Mouse (Mus musculus): ENCODE results near the gene Wwc1.
"Not testable (repeated sequence)": the region's sequence is repeated elsewhere in the genome, so short reads cannot be mapped to it uniquely, and the experiment has no call there.

The Wwc1 gene

DNA sequence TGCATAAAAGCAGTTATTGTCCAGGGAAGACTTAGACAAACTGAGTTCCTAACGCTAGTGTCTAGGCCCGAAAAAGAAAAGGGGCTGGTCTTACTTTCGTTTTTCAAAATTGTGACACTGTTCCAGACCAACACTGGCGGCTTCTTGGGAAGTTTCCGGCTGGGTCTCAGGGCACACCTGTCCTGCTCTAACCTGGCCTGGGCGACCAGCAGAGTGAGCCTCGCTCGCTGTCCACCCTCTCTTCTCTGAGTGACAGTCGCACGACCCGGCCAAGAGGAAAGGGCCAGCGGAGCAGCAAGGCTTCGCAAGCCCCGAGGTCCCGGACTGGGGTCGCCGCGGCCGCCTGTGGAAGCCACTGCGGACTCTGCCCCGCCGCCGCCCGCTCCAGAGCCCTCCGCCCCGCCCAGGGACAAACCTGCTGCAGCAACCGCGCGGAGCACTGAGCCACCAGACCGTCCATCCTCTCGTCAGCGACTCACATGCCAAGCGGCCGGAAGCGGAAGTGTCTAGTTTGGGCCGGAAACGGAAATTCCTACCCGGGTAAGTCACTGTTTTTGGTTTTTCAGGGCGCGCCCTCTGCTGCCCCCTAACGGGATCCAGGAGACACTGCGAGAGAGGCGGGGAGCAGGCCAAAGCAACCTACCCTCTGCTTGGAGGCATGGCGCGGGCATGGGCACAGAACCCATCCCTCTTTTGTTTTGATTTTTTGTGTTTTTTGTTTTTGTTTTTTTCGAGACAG, 146.1 kb downstream of the Wwc1 start, which contains the start of gene Rars:
Rars (minus strand) TSS at position 485 of the 739 bp plus-strand sequence.
- peak; percentile 91 for DNase-seq

DNA sequence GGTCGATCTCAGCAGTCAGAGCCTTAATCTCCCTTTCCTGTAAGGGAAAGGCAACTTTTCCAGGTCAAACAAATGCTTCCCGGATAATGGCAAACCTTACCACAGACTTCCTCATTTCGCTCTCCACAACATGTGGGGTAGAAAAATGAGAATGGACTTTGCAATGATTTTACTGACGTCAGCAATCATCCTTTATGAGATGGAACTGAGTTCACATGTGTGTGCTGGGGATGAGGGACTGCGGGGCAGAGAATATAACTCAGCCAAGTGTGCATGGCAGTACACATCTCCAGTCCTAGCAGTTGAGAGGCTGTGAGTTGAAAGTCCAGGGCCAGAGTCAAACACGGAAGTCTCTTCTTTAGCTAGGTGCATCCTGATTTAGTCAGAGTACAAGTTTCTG, 147.1 kb downstream of the Wwc1 start:
- DNase-seq, result no peak

DNA sequence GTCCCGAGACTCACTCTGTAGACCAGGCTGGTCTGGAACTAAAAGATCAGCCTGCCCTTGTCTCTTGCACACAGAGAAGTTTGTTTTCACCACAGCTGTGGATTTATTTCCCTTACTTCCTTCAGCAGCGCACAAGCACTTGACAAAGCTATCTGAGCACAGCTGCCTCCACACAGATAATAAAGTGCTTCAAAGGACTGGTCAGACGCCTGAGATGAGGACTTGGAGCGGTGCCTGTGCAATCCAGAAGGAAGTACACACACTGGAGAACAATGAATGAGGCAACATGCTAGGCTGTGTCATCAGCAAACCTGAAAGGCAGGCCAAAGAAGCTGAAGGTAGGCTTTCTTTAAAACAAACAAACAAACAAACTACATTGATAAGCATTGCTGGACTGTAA, 148.2 kb downstream of the Wwc1 start:
- no peak for DNase-seq

DNA sequence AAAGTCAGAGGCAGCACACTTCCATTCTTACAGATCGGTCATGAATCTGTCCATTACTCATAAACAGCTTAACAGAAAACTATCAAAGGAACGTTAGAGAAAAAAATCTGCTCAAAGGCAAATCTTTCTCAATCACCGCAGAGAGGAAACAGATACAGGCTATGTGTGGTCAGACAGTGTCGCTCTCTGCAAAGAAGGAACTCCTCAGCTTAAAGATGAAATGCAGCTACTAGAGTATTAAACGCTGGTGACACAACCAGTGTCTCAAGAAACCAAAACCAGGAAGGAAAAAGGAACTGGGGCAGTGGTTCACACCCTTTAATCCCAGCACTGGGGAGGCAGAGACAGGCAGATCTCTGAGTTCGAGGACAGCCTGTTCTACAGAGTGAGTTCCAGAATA, 152.6 kb downstream of the Wwc1 start:
- no peak for DNase-seq

DNA sequence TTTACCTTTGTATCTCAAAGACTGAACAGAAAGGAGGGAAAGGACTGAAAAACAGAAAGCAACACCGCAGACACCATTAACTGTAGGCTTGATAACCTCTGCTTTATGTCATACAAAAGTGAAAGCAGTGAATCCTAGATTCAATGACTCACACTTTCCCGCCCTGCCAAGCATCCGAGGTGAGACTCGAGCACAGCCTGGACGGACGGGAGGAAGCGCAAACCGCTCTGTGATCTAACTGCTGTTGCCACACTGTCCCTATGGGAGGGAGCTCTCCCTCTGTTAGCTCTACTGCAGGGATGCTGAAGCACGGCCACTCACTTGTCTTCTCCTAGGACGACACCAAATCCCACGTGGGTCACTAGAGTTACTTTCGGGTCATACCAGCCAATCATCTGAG, 164.0 kb downstream of the Wwc1 start:
- DNase-seq, result no peak

DNA sequence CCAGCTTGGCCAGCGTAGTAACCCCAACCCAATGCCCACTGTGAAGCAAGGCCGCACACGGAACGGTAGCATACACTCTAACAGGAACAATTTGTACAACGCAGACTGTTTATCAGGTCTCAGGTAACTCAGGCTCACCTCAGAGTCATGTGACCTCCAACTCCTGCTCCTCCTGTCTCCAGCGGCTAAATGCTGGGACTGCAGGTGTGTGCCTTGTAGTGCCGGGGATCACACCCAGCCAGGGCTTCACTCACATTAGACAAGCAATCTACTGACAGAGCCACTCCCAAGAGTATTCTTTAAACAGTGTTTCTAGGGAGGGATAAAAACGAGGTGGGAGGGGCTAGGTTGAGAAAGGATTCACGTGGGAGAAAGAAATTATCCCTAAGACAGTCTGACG, 168.9 kb downstream of the Wwc1 start:
- no peak for DNase-seq

DNA sequence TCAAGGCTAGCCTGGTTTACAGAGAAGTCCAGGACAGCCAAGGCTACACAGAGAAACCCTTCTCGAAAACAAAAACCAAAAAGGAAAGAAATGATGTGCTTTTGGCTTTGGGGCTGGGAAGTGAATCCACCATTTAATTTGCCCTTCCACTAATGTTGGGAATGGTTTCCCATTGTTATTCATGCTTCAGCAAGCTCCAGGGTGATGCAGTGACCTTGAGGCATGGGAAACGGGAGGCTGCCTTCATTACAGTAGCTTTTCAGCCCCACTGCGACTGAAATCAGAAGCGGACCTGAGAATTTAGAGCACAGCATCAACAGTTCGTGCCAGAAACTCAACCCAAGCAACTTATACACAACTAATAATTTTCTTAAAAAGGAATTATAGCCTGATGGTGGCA, 179.0 kb downstream of the Wwc1 start:
- DNase-seq, result no peak

DNA sequence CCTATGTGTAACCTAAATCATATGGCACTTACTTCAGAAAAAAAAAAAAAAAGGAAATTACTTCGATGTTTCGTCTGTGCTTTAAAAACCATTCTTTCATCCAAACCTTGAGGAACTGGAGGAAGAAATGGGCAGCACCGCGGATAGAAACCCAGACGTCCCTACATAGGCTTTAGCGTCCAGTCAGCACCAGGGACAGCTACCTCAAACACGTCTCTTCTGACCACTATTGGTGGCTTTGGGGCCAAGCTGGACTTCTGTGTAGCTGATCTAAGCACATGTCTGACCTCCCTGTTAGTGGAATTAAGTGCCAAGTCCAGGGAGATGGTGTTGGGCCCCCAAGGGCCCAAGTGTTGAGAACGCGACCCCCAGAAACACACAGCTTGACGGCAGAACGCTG, 181.5 kb downstream of the Wwc1 start, which contains the start of gene Fbll1:
Fbll1 (minus strand) TSS at position 11 of the 400 bp plus-strand sequence.
- DNase-seq, result no peak

DNA sequence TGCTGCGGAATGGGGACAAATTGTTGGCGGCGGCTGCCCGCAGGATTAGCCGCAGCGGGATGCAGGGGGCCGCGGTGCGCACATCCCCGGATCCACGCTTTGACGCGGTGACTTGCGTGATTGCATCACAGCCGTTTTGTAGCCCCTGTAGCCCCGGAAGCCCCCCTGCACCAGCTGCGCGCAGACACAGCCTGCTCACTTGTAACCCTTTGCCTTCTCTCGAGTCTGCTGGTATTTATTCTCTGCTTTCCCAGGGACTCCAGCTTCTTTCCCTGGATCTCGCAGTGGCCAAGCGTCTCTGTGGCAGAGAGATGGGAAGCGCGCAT, 181.9 kb downstream of the Wwc1 start:
- peak; percentile 5 to 20 for DNase-seq

DNA sequence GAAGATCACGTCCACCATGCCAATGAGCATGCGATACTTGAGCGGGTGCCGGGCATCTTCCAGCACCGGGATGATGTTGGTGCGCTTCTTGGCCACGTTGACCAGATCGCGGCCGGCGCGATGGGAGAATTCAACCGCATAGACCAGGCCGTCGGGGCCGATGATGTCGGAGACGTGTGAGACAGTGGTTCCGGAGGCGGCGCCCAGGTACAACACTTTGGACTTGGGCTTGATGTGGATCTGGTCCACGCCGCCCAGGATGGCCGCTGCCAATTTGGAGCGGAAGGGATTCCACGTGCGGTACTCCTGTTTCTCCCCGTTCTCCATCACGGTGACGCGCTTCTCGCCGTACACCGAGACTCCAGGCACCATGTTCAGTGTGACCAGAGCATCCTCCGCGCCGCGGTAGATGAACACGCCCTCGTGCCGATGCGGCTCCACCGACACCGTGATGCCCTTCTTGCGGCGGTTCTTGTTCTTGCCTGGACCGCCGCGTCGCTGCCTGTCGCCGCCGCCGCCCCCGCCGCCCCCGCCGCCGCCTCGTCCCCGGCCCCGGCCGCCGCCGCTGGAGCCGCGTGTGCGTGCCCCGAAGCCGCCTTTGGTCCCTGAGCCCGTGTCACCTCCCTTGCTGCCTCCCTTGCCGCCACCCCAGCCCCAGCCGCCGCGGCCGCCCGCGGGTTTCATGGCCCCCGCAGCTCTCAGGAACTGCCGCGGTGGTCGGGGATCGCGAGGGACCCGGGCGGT, 182.4 kb downstream of the Wwc1 start:
- DNase-seq, result no peak

DNA sequence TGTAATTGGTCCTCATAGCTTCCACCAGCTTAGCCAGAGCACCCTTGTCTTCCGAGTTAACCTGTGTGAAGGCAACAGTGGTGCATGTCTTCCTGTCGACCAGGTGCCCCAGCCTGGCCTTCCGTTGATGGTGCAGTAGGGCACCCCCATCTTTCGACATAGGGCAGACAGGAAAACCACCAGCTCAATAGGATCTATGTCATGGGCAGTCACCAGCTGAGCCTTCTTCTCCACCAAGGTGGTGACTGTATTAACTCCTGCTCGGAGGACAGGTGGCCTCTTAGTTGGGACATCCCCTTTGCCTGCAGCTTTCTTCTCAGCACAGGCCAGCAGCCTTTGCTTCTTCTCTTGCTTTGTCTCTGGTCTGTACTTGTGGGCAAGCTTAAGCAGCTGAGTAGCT, 187.5 kb downstream of the Wwc1 start:
- not testable (repeated sequence) for DNase-seq

DNA sequence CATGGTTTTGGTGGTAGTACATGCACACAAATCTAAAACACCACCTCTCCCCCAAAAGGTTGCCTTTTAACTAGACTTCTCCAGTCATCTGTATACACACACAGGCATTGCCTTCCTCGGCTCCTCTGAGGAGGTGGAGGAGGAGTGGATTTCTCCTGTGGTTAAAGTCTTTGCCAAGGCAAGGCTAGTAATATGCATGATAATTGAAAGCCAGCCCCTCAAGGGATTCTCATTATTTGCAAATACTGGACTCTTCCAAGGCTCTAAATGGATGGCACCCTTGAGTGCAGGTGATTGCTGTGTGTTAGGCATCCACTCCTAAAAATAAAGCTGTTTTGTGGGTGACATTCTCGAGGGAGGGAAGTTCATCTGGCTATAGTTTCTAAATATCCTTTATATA, 191.9 kb downstream of the Wwc1 start:
- DNase-seq, result no peak
